Comparison of ENCODE assay signal across 9 mouse cellular contexts in genomic region chr4:82532443-82533191, GRCm38 (mm10).
DNase-seq lines count a peak whose midpoint lies in the region.
"Had no signal": no experiment of that assay in that cellular context is flagged by ENCODE, and none has a peak within 500 bp of the region (broad histone marks: within the 10 kb centered on the region; RNA-seq: fewer than 3 reads in every experiment).

No protein-coding gene starts in this region.

- peaks cover 50% of the 10 kb centered on the region for H3K4me1 ChIP-seq in hindbrain, embryonic 10.5 days (replicated peaks)

- H3K27ac ChIP-seq in hindbrain, embryonic 10.5 days, result peak overlapping the region; percentile 84

- peaks cover 65% of the 10 kb centered on the region for H3K27me3 ChIP-seq in hindbrain, embryonic 10.5 days (ENCODE audit: insufficient read depth, poor library complexity, severe bottlenecking)
- H3K27me3 ChIP-seq: Patski had no signal

- 6% methylated on average over 11 of the region's 11 CpGs for WGBS in hindbrain, embryonic 10.5 days

- peak overlapping the region; percentile 22; the same call in 1 of the 2 replicates for H3K4me3 ChIP-seq in hindbrain, embryonic 10.5 days

- intact Hi-C loops in left cerebral cortex, postnatal 4 days (cut with DNase I), result no loop called here
- intact Hi-C loops in left cerebral cortex, postnatal 14 days (cut with DNase I), result no loop called here

- peak; percentile 88 for DNase-seq in left cerebral cortex, postnatal 4 days
- DNase-seq in left cerebral cortex, postnatal 14 days (ENCODE audit: low spot score in 2 of 2), result no peak
- peak; percentile 44 to 51 for DNase-seq in cerebellum, postnatal 36 days
- DNase-seq in hindbrain, embryonic 10.5 days (ENCODE audit: low spot score), result peak; percentile 17
- DNase-seq in lung, postnatal 14 days, result peak; percentile 10
- DNase-seq in spleen, postnatal 4 days (ENCODE audit: low spot score in 2 of 2), result no peak
- no peak for DNase-seq in ovary, postnatal 14 days (ENCODE audit: low spot score)
- DNase-seq in thymus, postnatal 36 days, result no peak

- H3K36me3 ChIP-seq in hindbrain, embryonic 10.5 days, result no peaks in the 10 kb centered on the region

- H3K9me3 ChIP-seq in hindbrain, embryonic 10.5 days, result no peaks in the 10 kb centered on the region

Comparison
In these comparisons a context has a peak if more than half of its experiments do, and no peak if none do; other contexts are left out.
1. DNase-seq: peak in left cerebral cortex, postnatal 4 days (single experiment), cerebellum, postnatal 36 days (2 of 2), hindbrain, embryonic 10.5 days (single experiment) and lung, postnatal 14 days (single experiment); none in left cerebral cortex, postnatal 14 days (0 of 2), spleen, postnatal 4 days (0 of 2), ovary, postnatal 14 days (single experiment) and thymus, postnatal 36 days (0 of 2).